Mouse (Mus musculus) R1 (cell line): ENCODE results near the gene AA792892.
"Not testable (repeated sequence)": the region's sequence is repeated elsewhere in the genome, so short reads cannot be mapped to it uniquely, and the experiment has no call there.

ENCODE experiments used
- DNase-seq: peaks from one replicate; pipeline ENCODE4 v3.0.0-alpha.2; 2018; ENCODE audit warnings: low read depth, low spot score

Gene AA792892

GRCm38 (mm10) chr5:94339449-94339848 is at the start of gene AA792892:
AA792892 (plus strand) TSS chr5:94339749.
- DNase-seq = not testable (repeated sequence)

- DNase-seq = not testable (repeated sequence)
Measured at GRCm38 (mm10) chr5:94306696-94307095, 32.9 kb upstream of the AA792892 start, which contains the start of gene A430089I19Rik. A430089I19Rik (minus strand) TSS chr5:94306796.

DNA sequence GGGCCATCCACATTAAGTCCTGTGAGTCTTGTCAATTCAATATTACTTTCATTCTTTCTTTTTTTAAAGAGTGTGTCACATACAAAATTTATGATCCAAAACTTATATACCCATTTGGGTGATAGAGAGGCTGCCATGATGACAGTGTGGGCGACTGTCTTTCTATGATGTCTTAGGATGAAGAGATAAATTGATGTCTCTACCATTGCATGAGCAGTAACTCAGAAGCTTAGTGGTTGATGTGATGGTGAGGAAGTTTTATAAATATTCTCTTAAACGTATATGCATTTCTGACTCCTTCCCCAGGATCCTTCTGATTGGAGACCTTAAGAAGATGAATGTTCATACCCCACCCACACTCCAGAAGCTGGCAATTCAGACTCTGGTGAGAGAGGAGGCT is 25.4 kb upstream of the AA792892 start, which contains the start of gene Gm6502:
TSS of gene Gm6502 (plus strand) at position 301 of the 400 bp plus-strand sequence.
- DNase-seq = not testable (repeated sequence)
